Mouse (Mus musculus): ENCODE results near the gene Vps52. TPM values are rescaled to one million over a fixed set of nuclear protein-coding genes. Genes with fewer than 3 reads are reported as not detected.

The Vps52 gene
- 10.5 and 10.9 TPM in 2 replicates for total RNA-seq (2014; rRNA removed)
- 31.1 and 40.6 TPM in 2 replicates for polyA plus RNA-seq (2012; rRNA removed)

GRCm38 (mm10) chr17:33955555-33956214, at the start of gene Vps52, which contains the start of gene Rps18:
Vps52 (plus strand) TSS chr17:33955812.
Rps18 (minus strand) TSS chr17:33956001.
- H3K27me3 ChIP-seq (ENCODE audit: control insufficient read depth, insufficient read depth, low read length), result no peaks in the 10 kb centered on the region
- WGBS, result under 1% methylated on average over 50 of the region's 50 CpGs
- TF ChIP-seq CTCF (IDR thresholded peaks at IDR 0.05; ENCODE audit: low read depth, low read length) (no peak), POLR2A (IDR thresholded peaks at IDR 0.05; ENCODE audit: extremely low read depth, insufficient read depth, low read length) (peak; percentile 92)
- H3K79me2 ChIP-seq (ENCODE audit: control insufficient read depth, insufficient read depth, low read length), result peaks cover 5% of the 10 kb centered on the region; the same call in 1 of the 2 replicates
- DNase-seq (ENCODE audit: extremely low read depth, low read depth, low spot score), result peak; percentile 96
- peak within 1 kb of the TSS; percentile 95 for H3K9ac ChIP-seq (ENCODE audit: low read depth, low read length)
- peak within 1 kb of the TSS; percentile 93 for H3K27ac ChIP-seq (replicated peaks; ENCODE audit: insufficient read depth, low read depth, low read length)
- H3K36me3 ChIP-seq (ENCODE audit: control insufficient read depth, insufficient read depth, low read length), result peaks cover 21% of the 10 kb centered on the region
- H3K4me3 ChIP-seq (ENCODE audit: insufficient read depth, low read depth, low read length), result peak within 1 kb of the TSS; percentile 92
- peaks cover 9% of the 10 kb centered on the region for H3K4me1 ChIP-seq (ENCODE audit: control insufficient read depth, insufficient read depth, low read length)

- 1% methylated on average over 43 of the region's 44 CpGs for WGBS
- Histone ChIP-seq H3K9ac (ENCODE audit: low read depth, low read length) (peak overlapping the region; percentile 57), H3K79me2 (ENCODE audit: control insufficient read depth, insufficient read depth, low read length) (peaks cover 23% of the 10 kb centered on the region), H3K27ac (replicated peaks; ENCODE audit: insufficient read depth, low read depth, low read length) (peak overlapping the region; percentile 65), H3K4me3 (ENCODE audit: insufficient read depth, low read depth, low read length) (peak overlapping the region; percentile 70), H3K27me3 (ENCODE audit: control insufficient read depth, insufficient read depth, low read length) (no peaks in the 10 kb centered on the region), H3K36me3 (ENCODE audit: control insufficient read depth, insufficient read depth, low read length) (peaks cover 16% of the 10 kb centered on the region; the same call in 1 of the 2 replicates), H3K4me1 (ENCODE audit: control insufficient read depth, insufficient read depth, low read length) (peaks cover 7% of the 10 kb centered on the region)
- DNase-seq (ENCODE audit: extremely low read depth, low read depth, low spot score), result peak; percentile 25
- TF ChIP-seq POLR2A (IDR thresholded peaks at IDR 0.05; ENCODE audit: extremely low read depth, insufficient read depth, low read length) (no peak), CTCF (IDR thresholded peaks at IDR 0.05; ENCODE audit: low read depth, low read length) (no peak)
Measured at GRCm38 (mm10) chr17:33908331-33909076, 47.1 kb upstream of the Vps52 start.

DNA sequence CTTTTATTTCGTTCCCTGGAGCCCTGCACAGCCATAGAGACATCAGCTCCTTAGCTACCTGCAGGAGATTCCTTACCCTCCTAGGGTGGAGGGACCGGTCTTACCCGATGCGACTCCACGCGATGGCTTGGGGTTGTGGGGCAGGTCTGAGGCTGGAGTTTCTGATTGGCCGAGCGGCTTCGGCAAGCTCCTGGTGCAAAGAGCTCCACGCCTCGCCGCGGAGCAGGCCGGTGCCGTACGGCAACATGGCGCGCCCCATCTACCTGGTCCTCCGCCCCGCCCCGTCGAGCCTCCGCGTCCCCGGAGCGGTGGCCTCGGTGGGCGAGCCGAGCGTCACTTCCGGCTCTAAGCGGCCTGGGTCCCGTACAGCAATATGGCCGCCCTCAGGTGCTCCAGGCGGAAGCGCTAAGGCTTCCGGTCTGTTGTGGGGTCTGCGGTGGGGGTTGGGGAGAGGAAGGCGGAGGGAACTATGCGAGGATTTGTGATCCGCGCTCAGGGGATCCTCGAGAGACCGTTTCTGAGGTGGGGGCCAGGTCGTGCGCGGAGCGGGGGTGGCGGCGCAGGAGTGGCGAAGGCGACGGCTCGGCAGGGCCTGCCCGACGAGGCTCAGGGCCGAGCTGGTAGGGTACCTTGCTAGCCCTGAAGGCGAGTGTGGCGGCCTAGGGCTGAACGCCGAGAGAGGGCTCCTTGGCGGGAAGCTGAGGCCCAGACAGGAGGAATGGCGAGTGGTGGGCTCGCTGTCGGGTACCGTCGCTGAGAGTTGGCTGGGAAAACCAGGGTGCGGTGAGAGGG, 46.3 kb upstream of the Vps52 start, which contains the start of gene Daxx:
Gene Daxx (plus strand): TSS at position 338 of the 792 bp plus-strand sequence.
- under 1% methylated on average over 68 of the region's 68 CpGs for WGBS
- H3K4me1 ChIP-seq (ENCODE audit: control insufficient read depth, insufficient read depth, low read length), result peaks cover 7% of the 10 kb centered on the region
- peak within 1 kb of the TSS; percentile 70 for H3K4me3 ChIP-seq (ENCODE audit: insufficient read depth, low read depth, low read length)
- H3K27ac ChIP-seq (replicated peaks; ENCODE audit: insufficient read depth, low read depth, low read length), result peak within 1 kb of the TSS; percentile 90
- peak; percentile 87 for DNase-seq (ENCODE audit: extremely low read depth, low read depth, low spot score)
- H3K79me2 ChIP-seq (ENCODE audit: control insufficient read depth, insufficient read depth, low read length), result peaks cover 23% of the 10 kb centered on the region
- H3K36me3 ChIP-seq (ENCODE audit: control insufficient read depth, insufficient read depth, low read length), result peaks cover 23% of the 10 kb centered on the region; the same call in 1 of the 2 replicates
- no peak for TF ChIP-seq CTCF (IDR thresholded peaks at IDR 0.05; ENCODE audit: low read depth, low read length)
- TF ChIP-seq POLR2A (IDR thresholded peaks at IDR 0.05; ENCODE audit: extremely low read depth, insufficient read depth, low read length), result peak; percentile 40; the same call in 1 of the 2 replicates
- no peaks in the 10 kb centered on the region for H3K27me3 ChIP-seq (ENCODE audit: control insufficient read depth, insufficient read depth, low read length)
- peak within 1 kb of the TSS; percentile 82 for H3K9ac ChIP-seq (ENCODE audit: low read depth, low read length)

- Histone ChIP-seq H3K36me3 (ENCODE audit: control insufficient read depth, insufficient read depth, low read length) (peaks cover 23% of the 10 kb centered on the region; the same call in 1 of the 2 replicates), H3K9ac (ENCODE audit: low read depth, low read length) (peak overlapping the region; percentile 82), H3K27me3 (ENCODE audit: control insufficient read depth, insufficient read depth, low read length) (no peaks in the 10 kb centered on the region), H3K4me1 (ENCODE audit: control insufficient read depth, insufficient read depth, low read length) (peaks cover 7% of the 10 kb centered on the region), H3K4me3 (ENCODE audit: insufficient read depth, low read depth, low read length) (peak overlapping the region; percentile 69), H3K79me2 (ENCODE audit: control insufficient read depth, insufficient read depth, low read length) (peaks cover 23% of the 10 kb centered on the region), H3K27ac (replicated peaks; ENCODE audit: insufficient read depth, low read depth, low read length) (peak overlapping the region; percentile 90)
- TF ChIP-seq CTCF (IDR thresholded peaks at IDR 0.05; ENCODE audit: low read depth, low read length) (no peak), POLR2A (IDR thresholded peaks at IDR 0.05; ENCODE audit: extremely low read depth, insufficient read depth, low read length) (peak; percentile 35; the same call in 1 of the 2 replicates)
- peak; percentile 76 for DNase-seq (ENCODE audit: extremely low read depth, low read depth, low spot score)
- WGBS, result under 1% methylated on average over 14 of the region's 14 CpGs
Measured at GRCm38 (mm10) chr17:33909869-33910250, 45.8 kb upstream of the Vps52 start.

- no peak for DNase-seq (ENCODE audit: extremely low read depth, low read depth, low spot score)
- peaks cover 23% of the 10 kb centered on the region; the same call in 1 of the 2 replicates for H3K36me3 ChIP-seq (ENCODE audit: control insufficient read depth, insufficient read depth, low read length)
- H3K79me2 ChIP-seq (ENCODE audit: control insufficient read depth, insufficient read depth, low read length), result peaks cover 23% of the 10 kb centered on the region
- H3K27me3 ChIP-seq (ENCODE audit: control insufficient read depth, insufficient read depth, low read length), result no peaks in the 10 kb centered on the region
- H3K4me1 ChIP-seq (ENCODE audit: control insufficient read depth, insufficient read depth, low read length), result peaks cover 7% of the 10 kb centered on the region
- H3K9ac ChIP-seq (ENCODE audit: low read depth, low read length), result 0 out of 2 replicates have a peak overlapping the region, but pooled peaks have one; percentile 9
- peak overlapping the region; percentile 90 for H3K27ac ChIP-seq (replicated peaks; ENCODE audit: insufficient read depth, low read depth, low read length)
- 38% methylated on average over 11 of the region's 11 CpGs for WGBS
- TF ChIP-seq POLR2A (IDR thresholded peaks at IDR 0.05; ENCODE audit: extremely low read depth, insufficient read depth, low read length), result no peak
- TF ChIP-seq CTCF (IDR thresholded peaks at IDR 0.05; ENCODE audit: low read depth, low read length), result no peak
- peak overlapping the region; percentile 69 for H3K4me3 ChIP-seq (ENCODE audit: insufficient read depth, low read depth, low read length)
Measured at GRCm38 (mm10) chr17:33910346-33911051, 45.1 kb upstream of the Vps52 start.

Measured in liver, adult 2 months (tissue).